Mouse (Mus musculus): ENCODE results near the gene Cop1. TPM values are rescaled to one million over a fixed set of nuclear protein-coding genes. Genes with fewer than 3 reads are reported as not detected.

The Cop1 gene
- polyA plus RNA-seq, 1 experiment, result 116 TPM

DNA sequence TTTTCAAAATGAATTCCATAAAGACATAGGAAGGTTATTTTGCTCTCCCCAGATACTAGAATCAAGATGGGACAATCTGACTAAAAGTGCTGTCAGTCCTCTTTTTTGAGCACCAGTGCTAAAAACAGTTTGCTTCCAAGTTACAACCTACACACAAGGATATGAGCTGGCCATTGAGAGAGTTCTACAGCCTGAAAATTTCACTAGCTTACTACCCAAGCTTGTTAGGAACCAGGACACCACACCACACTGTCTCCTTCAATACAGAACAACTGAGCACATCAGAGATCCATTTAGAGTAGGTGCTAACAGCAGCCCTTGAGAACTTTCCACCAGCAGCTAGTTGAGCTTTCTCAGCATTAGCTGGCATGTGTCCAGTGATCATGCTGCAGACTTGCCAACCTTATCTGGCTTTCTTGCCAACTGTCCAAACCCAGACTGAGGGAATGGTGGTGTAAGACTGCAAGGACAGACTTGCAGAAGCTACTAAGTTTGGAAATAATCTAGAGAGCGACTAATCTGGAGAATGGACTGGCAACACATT is 123.0 kb downstream of the Cop1 start:
- TF ChIP-seq EP300 (IDR thresholded peaks at IDR 0.05; ENCODE audit: insufficient read depth, low read depth, low read length) (no peak), POLR2A (IDR thresholded peaks at IDR 0.05; ENCODE audit: insufficient read depth, low read length) (no peak), CTCF (IDR thresholded peaks at IDR 0.05; ENCODE audit: low read depth, low read length) (no peak)
- H3K27ac ChIP-seq (ENCODE audit: insufficient read depth, low read length), result no peak overlapping the region
- no peaks in the 10 kb centered on the region for H3K4me1 ChIP-seq (ENCODE audit: control insufficient read depth, insufficient read depth, low read length)

DNA sequence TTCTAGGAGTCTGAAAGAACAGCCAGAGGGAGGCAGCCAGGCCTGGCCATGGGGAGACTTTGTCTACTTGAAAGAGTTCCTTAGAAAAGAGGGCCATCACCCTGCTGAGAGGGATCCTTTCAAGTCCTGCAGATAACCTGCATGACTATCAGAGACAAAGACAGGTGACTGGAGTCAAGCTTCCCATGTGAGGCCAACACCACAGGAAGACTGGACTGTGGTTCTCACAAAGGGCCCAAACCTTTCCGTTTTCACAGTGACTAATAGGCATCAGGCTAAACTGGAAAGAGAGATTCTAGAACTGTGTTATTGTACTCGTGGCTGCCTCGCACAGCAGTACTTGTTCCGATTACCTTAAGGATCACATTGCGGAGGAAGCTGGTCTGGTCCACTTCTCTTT is 126.6 kb downstream of the Cop1 start:
- Histone ChIP-seq H3K4me3 (ENCODE audit: low read depth, low read length) (no peak overlapping the region), H3K27me3 (ENCODE audit: control insufficient read depth, insufficient read depth, low read length, poor library complexity, severe bottlenecking) (no peaks in the 10 kb centered on the region), H3K9ac (ENCODE audit: low read depth, poor library complexity, severe bottlenecking) (no peak overlapping the region), H3K27ac (ENCODE audit: insufficient read depth, low read length) (no peak overlapping the region), H3K36me3 (ENCODE audit: control insufficient read depth, insufficient read depth, low read length, poor library complexity, severe bottlenecking) (no peaks in the 10 kb centered on the region), H3K9me3 (replicated peaks; ENCODE audit: control insufficient read depth, insufficient read depth, low read length, poor library complexity, severe bottlenecking) (no peaks in the 10 kb centered on the region), H3K4me1 (ENCODE audit: control insufficient read depth, insufficient read depth, low read length) (no peaks in the 10 kb centered on the region)
- no peak for TF ChIP-seq EP300 (IDR thresholded peaks at IDR 0.05; ENCODE audit: insufficient read depth, low read depth, low read length)
- TF ChIP-seq POLR2A (IDR thresholded peaks at IDR 0.05; ENCODE audit: insufficient read depth, low read length), result no peak
- TF ChIP-seq CTCF (IDR thresholded peaks at IDR 0.05; ENCODE audit: low read depth, low read length), result no peak

More for the DNA sequence above, 123.0 kb downstream of the Cop1 start:
- Histone ChIP-seq H3K36me3 (ENCODE audit: control insufficient read depth, insufficient read depth, low read length, poor library complexity, severe bottlenecking) (no peaks in the 10 kb centered on the region; the same call in 1 of the 2 replicates), H3K9me3 (replicated peaks; ENCODE audit: control insufficient read depth, insufficient read depth, low read length, poor library complexity, severe bottlenecking) (no peaks in the 10 kb centered on the region), H3K4me3 (ENCODE audit: low read depth, low read length) (no peak overlapping the region), H3K27me3 (ENCODE audit: control insufficient read depth, insufficient read depth, low read length, poor library complexity, severe bottlenecking) (no peaks in the 10 kb centered on the region), H3K9ac (ENCODE audit: low read depth, poor library complexity, severe bottlenecking) (no peak overlapping the region)

DNA sequence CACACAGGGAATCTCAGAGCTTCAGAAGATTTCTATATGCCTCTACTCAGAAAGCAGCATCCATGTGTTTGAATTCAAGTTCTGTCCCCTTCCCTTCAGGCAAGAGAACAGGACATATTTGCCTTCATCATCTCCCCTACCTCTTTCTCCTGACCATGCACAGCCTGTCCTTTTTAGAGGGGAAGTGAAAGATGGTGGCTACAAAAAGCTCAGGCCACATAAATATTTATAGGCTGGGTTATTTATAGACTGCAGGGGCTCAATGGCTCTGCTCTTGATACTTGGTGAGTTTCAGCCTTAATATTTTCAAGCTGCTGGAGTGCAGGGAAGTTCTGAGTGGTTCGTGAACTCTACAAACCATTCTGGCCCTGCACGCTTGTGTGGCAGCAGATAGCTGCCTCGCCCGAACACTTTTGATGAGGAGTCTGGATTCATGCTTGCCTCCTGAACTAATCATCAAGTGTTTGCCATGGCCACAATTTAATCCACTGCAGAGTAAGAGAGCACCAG is 139.8 kb downstream of the Cop1 start:
- H3K4me3 ChIP-seq (ENCODE audit: low read depth, low read length), result no peak overlapping the region
- H3K9ac ChIP-seq (ENCODE audit: low read depth, poor library complexity, severe bottlenecking), result no peak overlapping the region
- no peak for TF ChIP-seq POLR2A (IDR thresholded peaks at IDR 0.05; ENCODE audit: insufficient read depth, low read length)
- no peak for TF ChIP-seq CTCF (IDR thresholded peaks at IDR 0.05; ENCODE audit: low read depth, low read length)
- TF ChIP-seq EP300 (IDR thresholded peaks at IDR 0.05; ENCODE audit: insufficient read depth, low read depth, low read length), result no peak
- H3K4me1 ChIP-seq (ENCODE audit: control insufficient read depth, insufficient read depth, low read length), result no peaks in the 10 kb centered on the region
- H3K27ac ChIP-seq (ENCODE audit: insufficient read depth, low read length), result no peak overlapping the region
- H3K27me3 ChIP-seq (ENCODE audit: control insufficient read depth, insufficient read depth, low read length, poor library complexity, severe bottlenecking), result no peaks in the 10 kb centered on the region
- no peaks in the 10 kb centered on the region for H3K36me3 ChIP-seq (ENCODE audit: control insufficient read depth, insufficient read depth, low read length, poor library complexity, severe bottlenecking)
- no peaks in the 10 kb centered on the region for H3K9me3 ChIP-seq (replicated peaks; ENCODE audit: control insufficient read depth, insufficient read depth, low read length, poor library complexity, severe bottlenecking)

DNA sequence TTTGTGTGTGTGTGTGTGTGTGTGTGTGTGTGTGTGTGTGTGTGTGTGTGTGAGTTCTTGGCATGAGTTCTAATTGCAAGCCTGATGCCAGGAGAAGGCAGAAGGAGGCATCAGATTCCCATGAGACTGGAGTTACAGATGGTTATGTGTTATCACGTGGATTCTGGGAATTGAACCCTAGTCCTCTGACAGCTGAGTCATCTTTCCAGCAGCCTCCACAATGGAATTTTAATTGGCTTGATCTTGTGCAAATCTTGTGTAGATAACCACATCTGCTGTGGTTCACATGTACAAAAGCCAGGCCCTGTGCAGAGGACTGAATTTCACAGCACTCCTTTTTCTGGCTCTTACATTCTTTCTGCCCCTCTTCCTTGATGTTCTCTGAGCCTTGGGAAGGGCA is 150.1 kb downstream of the Cop1 start:
- no peaks in the 10 kb centered on the region for H3K9me3 ChIP-seq (replicated peaks; ENCODE audit: control insufficient read depth, insufficient read depth, low read length, poor library complexity, severe bottlenecking)
- H3K4me1 ChIP-seq (ENCODE audit: control insufficient read depth, insufficient read depth, low read length), result no peaks in the 10 kb centered on the region
- no peak overlapping the region for H3K4me3 ChIP-seq (ENCODE audit: low read depth, low read length)
- no peak overlapping the region for H3K27ac ChIP-seq (ENCODE audit: insufficient read depth, low read length)
- H3K9ac ChIP-seq (ENCODE audit: low read depth, poor library complexity, severe bottlenecking), result no peak overlapping the region
- no peaks in the 10 kb centered on the region for H3K36me3 ChIP-seq (ENCODE audit: control insufficient read depth, insufficient read depth, low read length, poor library complexity, severe bottlenecking)
- no peak for TF ChIP-seq CTCF (IDR thresholded peaks at IDR 0.05; ENCODE audit: low read depth, low read length)
- no peak for TF ChIP-seq POLR2A (IDR thresholded peaks at IDR 0.05; ENCODE audit: insufficient read depth, low read length)
- TF ChIP-seq EP300 (IDR thresholded peaks at IDR 0.05; ENCODE audit: insufficient read depth, low read depth, low read length), result no peak
- no peaks in the 10 kb centered on the region for H3K27me3 ChIP-seq (ENCODE audit: control insufficient read depth, insufficient read depth, low read length, poor library complexity, severe bottlenecking)

DNA sequence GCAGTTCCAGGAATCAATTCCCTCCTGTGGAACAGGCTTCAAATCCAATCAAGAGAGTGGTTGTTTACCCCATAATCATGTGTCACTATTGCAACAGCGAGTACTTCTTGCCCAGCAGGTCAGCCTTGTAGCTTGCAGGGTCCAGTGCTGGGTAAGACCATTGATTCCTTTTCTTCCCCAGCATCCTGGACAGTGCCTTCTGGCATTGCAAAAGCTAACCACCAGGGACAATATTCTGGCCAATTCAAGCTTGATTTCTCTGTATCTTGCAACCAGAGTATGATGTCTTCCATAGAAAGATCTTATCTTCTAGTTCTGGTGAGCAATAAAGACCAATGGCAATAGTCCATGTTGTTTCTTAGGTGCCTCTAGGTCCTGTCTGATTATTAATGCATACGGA is 150.8 kb downstream of the Cop1 start:
- Histone ChIP-seq H3K9me3 (replicated peaks; ENCODE audit: control insufficient read depth, insufficient read depth, low read length, poor library complexity, severe bottlenecking) (no peaks in the 10 kb centered on the region), H3K27me3 (ENCODE audit: control insufficient read depth, insufficient read depth, low read length, poor library complexity, severe bottlenecking) (no peaks in the 10 kb centered on the region), H3K27ac (ENCODE audit: insufficient read depth, low read length) (no peak overlapping the region), H3K9ac (ENCODE audit: low read depth, poor library complexity, severe bottlenecking) (no peak overlapping the region), H3K4me3 (ENCODE audit: low read depth, low read length) (no peak overlapping the region), H3K4me1 (ENCODE audit: control insufficient read depth, insufficient read depth, low read length) (no peaks in the 10 kb centered on the region), H3K36me3 (ENCODE audit: control insufficient read depth, insufficient read depth, low read length, poor library complexity, severe bottlenecking) (no peaks in the 10 kb centered on the region)
- TF ChIP-seq EP300 (IDR thresholded peaks at IDR 0.05; ENCODE audit: insufficient read depth, low read depth, low read length) (no peak), POLR2A (IDR thresholded peaks at IDR 0.05; ENCODE audit: insufficient read depth, low read length) (no peak), CTCF (IDR thresholded peaks at IDR 0.05; ENCODE audit: low read depth, low read length) (no peak)

DNA sequence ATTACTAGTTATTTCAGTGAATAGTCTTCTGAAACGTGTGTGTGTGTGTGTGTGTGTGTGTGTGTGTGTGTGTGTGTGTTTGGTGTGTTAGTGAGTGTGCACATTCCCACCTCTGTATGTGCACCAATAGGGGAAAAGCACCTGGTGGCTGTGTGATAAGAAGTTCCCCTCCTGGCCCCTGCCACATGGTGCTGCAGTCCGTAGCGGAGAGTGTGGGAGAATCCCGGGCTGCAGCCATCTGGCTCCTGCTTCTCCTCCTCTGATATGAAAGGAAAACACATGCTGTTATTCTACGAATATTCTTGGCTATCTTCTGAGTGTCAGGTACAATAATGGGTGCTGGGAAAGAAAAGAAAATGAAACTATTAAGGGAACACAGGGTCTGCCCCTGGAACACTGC is 154.3 kb downstream of the Cop1 start:
- H3K27ac ChIP-seq (ENCODE audit: insufficient read depth, low read length), result no peak overlapping the region
- no peaks in the 10 kb centered on the region for H3K36me3 ChIP-seq (ENCODE audit: control insufficient read depth, insufficient read depth, low read length, poor library complexity, severe bottlenecking)
- H3K9me3 ChIP-seq (replicated peaks; ENCODE audit: control insufficient read depth, insufficient read depth, low read length, poor library complexity, severe bottlenecking), result no peaks in the 10 kb centered on the region
- H3K4me1 ChIP-seq (ENCODE audit: control insufficient read depth, insufficient read depth, low read length), result no peaks in the 10 kb centered on the region
- H3K4me3 ChIP-seq (ENCODE audit: low read depth, low read length), result no peak overlapping the region
- no peak overlapping the region for H3K9ac ChIP-seq (ENCODE audit: low read depth, poor library complexity, severe bottlenecking)
- no peaks in the 10 kb centered on the region for H3K27me3 ChIP-seq (ENCODE audit: control insufficient read depth, insufficient read depth, low read length, poor library complexity, severe bottlenecking)
- TF ChIP-seq CTCF (IDR thresholded peaks at IDR 0.05; ENCODE audit: low read depth, low read length) (no peak), POLR2A (IDR thresholded peaks at IDR 0.05; ENCODE audit: insufficient read depth, low read length) (no peak)
